Mouse (Mus musculus) megakaryocyte, adult 5-6 weeks (primary cell): ENCODE data around the gene 0610010K14Rik. TPM values are rescaled to one million over a fixed set of nuclear protein-coding genes. Genes with fewer than 3 reads are reported as not detected.
A peak's percentile ranks its signal among the peaks of the same experiment; 100 is the strongest.

Source experiments
- ATAC-seq: 2 replicates; pipeline ENCODE4 v1.8.0; 2016; ENCODE audit warnings: mild to moderate bottlenecking, inconsistent platforms; ENCODE audit not compliant: poor library complexity, severe bottlenecking
- total RNA-seq, 2 experiments: library from RNA; stranded (forward) in 1 of 2; stranded (reverse) in 1 of 2; fragments of 153-499, 151-499 nt in 1 of 2; fragments of 221-1000, 200-1000 nt in 1 of 2; gene quantifications; 2 replicates each; pipeline versions ENCODE4 v1.2.3 to v1.2.4; 2015 to 2017

0610010K14Rik gene
- total RNA-seq, 2 experiments from 2014 or later: 31.5 to 77.6 TPM

- ATAC-seq: no peak
Observed at GRCm38 (mm10) chr11:70235254-70235900, 2.3 kb downstream of the 0610010K14Rik start.

GRCm38 (mm10) chr11:70234497-70234896 is 3.2 kb downstream of the 0610010K14Rik start:
- ATAC-seq: no peak

- ATAC-seq: no peak
Observed at GRCm38 (mm10) chr11:70234037-70234436, 3.7 kb downstream of the 0610010K14Rik start.

- no peak for ATAC-seq
Observed at GRCm38 (mm10) chr11:70233016-70233415, 4.7 kb downstream of the 0610010K14Rik start.

GRCm38 (mm10) chr11:70232546-70232945 is 5.2 kb downstream of the 0610010K14Rik start:
- ATAC-seq: no peak

GRCm38 (mm10) chr11:70230239-70230727 is 7.4 kb downstream of the 0610010K14Rik start:
- peak; percentile 96 for ATAC-seq

- ATAC-seq: no peak
Observed at GRCm38 (mm10) chr11:70229260-70230010, 8.3 kb downstream of the 0610010K14Rik start, which contains the start of gene Bcl6b. Gene Bcl6b, minus strand, starts transcription at chr11:70229798.

- peak; percentile 38 for ATAC-seq
Observed at GRCm38 (mm10) chr11:70228828-70229227, 8.9 kb downstream of the 0610010K14Rik start.

- no peak for ATAC-seq
Observed at GRCm38 (mm10) chr11:70227661-70228245, 10.0 kb downstream of the 0610010K14Rik start.

GRCm38 (mm10) chr11:70227126-70227525 is 10.6 kb downstream of the 0610010K14Rik start:
- ATAC-seq: no peak

GRCm38 (mm10) chr11:70226602-70226890 is 11.2 kb downstream of the 0610010K14Rik start:
- ATAC-seq: no peak

- no peak for ATAC-seq
Observed at GRCm38 (mm10) chr11:70225798-70226601, 11.7 kb downstream of the 0610010K14Rik start.

GRCm38 (mm10) chr11:70223724-70224123 is 14.0 kb downstream of the 0610010K14Rik start:
- ATAC-seq: no peak

GRCm38 (mm10) chr11:70221603-70222500 is 15.9 kb downstream of the 0610010K14Rik start:
- ATAC-seq: no peak

GRCm38 (mm10) chr11:70220731-70221602 is 16.7 kb downstream of the 0610010K14Rik start, which contains the start of gene Slc16a13:
Gene Slc16a13, minus strand, starts transcription at chr11:70221064.
- peak; percentile 83 for ATAC-seq

GRCm38 (mm10) chr11:70220323-70220722 is 17.4 kb downstream of the 0610010K14Rik start:
- no peak for ATAC-seq

GRCm38 (mm10) chr11:70219873-70220272 is 17.8 kb downstream of the 0610010K14Rik start:
- no peak for ATAC-seq

GRCm38 (mm10) chr11:70218741-70219470 is 18.8 kb downstream of the 0610010K14Rik start:
- no peak for ATAC-seq
